Mouse (Mus musculus) gastrocnemius, postnatal 25 days (tissue): ENCODE data around the gene Stk38. TPM values are rescaled to one million over a fixed set of nuclear protein-coding genes. Genes with fewer than 3 reads are reported as not detected.
"Not testable (repeated sequence)": the region's sequence is repeated elsewhere in the genome, so short reads cannot be mapped to it uniquely, and the experiment has no call there.

Source experiments
- DNase-seq: peaks from one replicate; pipeline ENCODE4 v3.0.0; 2022
- total RNA-seq, 2 experiments: library from RNA; stranded (reverse); gene quantifications; 1 replicate in 1 of 2; 2 replicates in 1 of 2; pipeline ENCODE4 v1.2.3; 2021

Gene Stk38
- total RNA-seq, 2 experiments from 2014 or later = 25.2 to 26.4 TPM

GRCm38 (mm10) chr17:29007243-29007640 is 553 bp downstream of the Stk38 start:
- no peak for DNase-seq

GRCm38 (mm10) chr17:29006812-29007211 is 983 bp downstream of the Stk38 start:
- DNase-seq = no peak

GRCm38 (mm10) chr17:29005002-29005401 is 2.8 kb downstream of the Stk38 start:
- DNase-seq = no peak

GRCm38 (mm10) chr17:29003740-29004139 is 4.1 kb downstream of the Stk38 start:
- no peak for DNase-seq

GRCm38 (mm10) chr17:29000465-29000864 is 7.3 kb downstream of the Stk38 start:
- DNase-seq = no peak

GRCm38 (mm10) chr17:28994615-28995014 is 13.2 kb downstream of the Stk38 start:
- DNase-seq = no peak

GRCm38 (mm10) chr17:28993004-28993403 is 14.8 kb downstream of the Stk38 start:
- DNase-seq = not testable (repeated sequence)

- DNase-seq = no peak
Measured at GRCm38 (mm10) chr17:28992105-28992504, 15.7 kb downstream of the Stk38 start.

- no peak for DNase-seq
Measured at GRCm38 (mm10) chr17:28991286-28991685, 16.5 kb downstream of the Stk38 start.

GRCm38 (mm10) chr17:28990060-28990459 is 17.7 kb downstream of the Stk38 start:
- no peak for DNase-seq

- DNase-seq = no peak
Measured at GRCm38 (mm10) chr17:28988996-28989395, 18.8 kb downstream of the Stk38 start.

- no peak for DNase-seq
Measured at GRCm38 (mm10) chr17:28988291-28988690, 19.5 kb downstream of the Stk38 start.

- no peak for DNase-seq
Measured at GRCm38 (mm10) chr17:28987713-28988112, 20.1 kb downstream of the Stk38 start.

- DNase-seq = no peak
Measured at GRCm38 (mm10) chr17:28986833-28987232, 21.0 kb downstream of the Stk38 start.

GRCm38 (mm10) chr17:28984724-28985420 is 22.9 kb downstream of the Stk38 start:
- DNase-seq = no peak

GRCm38 (mm10) chr17:28982591-28982990 is 25.2 kb downstream of the Stk38 start:
- DNase-seq = no peak

- DNase-seq = no peak
Measured at GRCm38 (mm10) chr17:28981081-28981480, 26.7 kb downstream of the Stk38 start.

- DNase-seq = no peak
Measured at GRCm38 (mm10) chr17:28979091-28979490, 28.7 kb downstream of the Stk38 start.

GRCm38 (mm10) chr17:28970122-28970521 is 37.7 kb downstream of the Stk38 start:
- no peak for DNase-seq

- no peak for DNase-seq
Measured at GRCm38 (mm10) chr17:28967021-28967610, 40.7 kb downstream of the Stk38 start.

GRCm38 (mm10) chr17:28961596-28961995 is 46.2 kb downstream of the Stk38 start:
- DNase-seq = no peak

- no peak for DNase-seq
Measured at GRCm38 (mm10) chr17:28960597-28960996, 47.2 kb downstream of the Stk38 start.

- DNase-seq = no peak
Measured at GRCm38 (mm10) chr17:28954416-28954815, 53.4 kb downstream of the Stk38 start.

GRCm38 (mm10) chr17:28953251-28953650 is 54.5 kb downstream of the Stk38 start:
- no peak for DNase-seq
